Mouse (Mus musculus) G1E (cell line): ENCODE results near the gene Mcur1.

Experiments
- CTCF ChIP-seq: IDR thresholded peaks from 2 replicates; pipeline ENCODE4 v1.5.1; 2012; ENCODE audit warnings: low read depth, low read length, inconsistent platforms, mixed read lengths
- GATA1 ChIP-seq: IDR thresholded peaks from 2 replicates; pipeline ENCODE4 v1.6.1; 2012; ENCODE audit warnings: borderline replicate concordance, low read length, inconsistent platforms, mixed read lengths
- GATA2 ChIP-seq: IDR thresholded peaks from 2 replicates; pipeline ENCODE4 v1.6.1; 2012; ENCODE audit warnings: low read depth, low read length, inconsistent platforms, borderline replicate concordance
- TAL1 ChIP-seq: conservative IDR thresholded peaks from 2 replicates; pipeline ENCODE4 v1.6.1; 2012; ENCODE audit warnings: low read depth, low read length, inconsistent platforms, mixed read lengths

DNA sequence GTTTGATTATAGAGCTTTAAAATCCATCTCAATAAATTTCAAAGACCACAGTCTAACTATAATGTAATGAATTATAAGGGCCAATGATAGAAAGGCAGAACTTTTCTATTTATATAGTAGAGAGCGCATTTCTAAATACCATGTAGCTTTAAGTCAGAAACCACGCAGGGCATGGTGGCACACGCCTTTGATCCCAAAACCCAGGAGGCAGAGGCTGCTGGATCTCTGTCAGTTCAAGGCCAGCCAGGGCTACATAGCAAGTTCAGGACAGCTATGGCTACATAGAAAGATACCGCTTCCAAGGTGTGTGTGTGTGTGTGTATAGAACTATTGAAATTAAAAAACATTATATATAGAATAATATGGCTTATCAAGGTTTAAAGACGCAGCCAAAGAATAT, 20.7 kb upstream of the Mcur1 start:
- TF ChIP-seq CTCF, result no peak
- TF ChIP-seq GATA2, result no peak
- no peak for TF ChIP-seq GATA1
- TF ChIP-seq TAL1, result no peak
